Mouse (Mus musculus) cerebral cortex, adult 2 months (tissue): Measurements from ENCODE around the gene Mrpl53.

ENCODE experiments used
- WGBS: fragments of 180-500 bp; shearing (Covaris S2); methylation state at CpG from one replicate; pipeline ENCODE4 v1.1.7; 2018; 5-methylcytosine and 5-hydroxymethylcytosine counted together

Mrpl53 gene

GRCm38 (mm10) chr6:83145209-83145608 lies 36.4 kb downstream of the Mrpl53 start:
- WGBS = 26% methylated on average over 2 of the region's 2 CpGs

GRCm38 (mm10) chr6:83145805-83146204 lies 37.0 kb downstream of the Mrpl53 start:
- WGBS = 48% methylated on average over 9 of the region's 9 CpGs

GRCm38 (mm10) chr6:83147280-83147679 lies 38.4 kb downstream of the Mrpl53 start:
- WGBS = 74% methylated on average over 7 of the region's 7 CpGs

GRCm38 (mm10) chr6:83151721-83152120 lies 42.9 kb downstream of the Mrpl53 start:
- 52% methylated on average over 8 of the region's 8 CpGs for WGBS

GRCm38 (mm10) chr6:83153038-83153437 lies 44.2 kb downstream of the Mrpl53 start:
- 90% methylated on average over 12 of the region's 12 CpGs for WGBS

- 74% methylated on average over 5 of the region's 5 CpGs for WGBS
Observed at GRCm38 (mm10) chr6:83153485-83153884, 44.6 kb downstream of the Mrpl53 start.

GRCm38 (mm10) chr6:83155552-83156238 lies 46.9 kb downstream of the Mrpl53 start:
- WGBS = 10% methylated on average over 23 of the region's 23 CpGs

GRCm38 (mm10) chr6:83156259-83156684 lies 47.4 kb downstream of the Mrpl53 start, which contains the start of the genes Wdr54 and 1700003E16Rik:
Gene Wdr54, minus strand, starts transcription at chr6:83156397.
Gene 1700003E16Rik, plus strand, starts transcription at chr6:83156404.
- 1% methylated on average over 32 of the region's 32 CpGs for WGBS

- 19% methylated on average over 3 of the region's 3 CpGs for WGBS
Observed at GRCm38 (mm10) chr6:83159456-83159855, 50.6 kb downstream of the Mrpl53 start.
